Mouse (Mus musculus) retina, postnatal 1 day (tissue): ENCODE results near the gene Gm5134.
A peak's percentile ranks its signal among the peaks of the same experiment; 100 is the strongest.
"Not testable (repeated sequence)": the region's sequence is repeated elsewhere in the genome, so short reads cannot be mapped to it uniquely, and the experiment has no call there.

ENCODE experiments used
- DNase-seq: peaks from one replicate; pipeline ENCODE4 v3.0.0-alpha.2; 2012

Gm5134 gene

DNA sequence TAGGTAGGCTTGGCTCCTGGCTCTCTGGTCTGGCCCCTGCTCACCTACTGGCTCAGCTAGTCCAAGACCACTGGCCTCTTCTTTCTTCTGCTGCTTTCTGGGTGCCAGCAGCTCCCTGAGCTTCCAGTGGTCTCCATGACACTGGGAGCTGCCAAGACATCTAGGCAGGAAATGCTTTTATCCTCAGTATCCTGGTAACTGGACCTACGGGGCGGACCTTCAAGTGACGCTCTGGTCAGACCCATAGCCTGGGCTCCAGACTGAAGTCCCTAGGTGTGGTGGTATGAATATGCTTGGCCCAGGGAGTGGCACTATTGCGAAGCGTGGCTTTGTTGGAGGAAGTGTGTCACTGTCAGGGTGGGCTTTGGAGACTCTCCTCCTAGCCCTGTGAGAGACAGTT is 13.8 kb upstream of the Gm5134 start, which contains the start of gene Gm867:
TSS of gene Gm867 (minus strand) at position 153 of the 400 bp plus-strand sequence.
- DNase-seq, result no peak

DNA sequence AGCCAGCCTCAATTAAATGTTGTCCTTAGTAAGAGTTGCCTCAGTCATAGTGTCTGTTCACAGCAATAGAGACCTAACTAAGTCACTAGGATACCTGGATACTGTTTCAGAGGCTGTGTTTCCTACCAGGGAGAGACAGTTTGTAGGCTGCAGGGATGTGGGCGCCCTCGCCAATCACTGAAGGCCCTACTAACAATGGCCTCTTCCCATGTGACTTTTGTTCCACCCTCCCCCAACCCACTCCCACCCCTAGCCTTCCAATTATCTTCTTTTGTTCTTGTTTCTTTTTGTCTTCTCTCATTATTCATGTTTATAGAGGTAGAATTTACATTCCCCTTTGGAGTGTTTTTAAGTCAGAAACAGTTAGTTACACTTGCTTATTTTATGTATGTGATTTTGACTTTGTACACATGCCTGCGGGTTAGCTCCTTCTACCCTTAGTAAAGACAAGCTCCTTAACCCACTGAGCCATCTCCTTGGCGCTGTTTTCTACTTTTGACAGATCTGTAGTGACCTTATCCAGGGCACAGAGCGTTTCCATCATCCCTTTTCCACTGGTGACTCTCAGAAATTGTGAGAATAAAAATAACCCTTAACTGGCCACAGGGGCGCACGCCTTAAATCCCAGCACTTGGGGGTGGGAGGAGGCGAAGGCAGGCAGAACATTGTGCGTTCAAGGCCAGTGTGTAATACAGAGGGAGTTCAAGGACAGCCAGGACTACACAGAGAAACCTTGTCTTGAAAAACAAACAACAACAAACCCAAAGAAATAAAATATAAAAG is 13.1 kb upstream of the Gm5134 start:
- peak; percentile 74 for DNase-seq

DNA sequence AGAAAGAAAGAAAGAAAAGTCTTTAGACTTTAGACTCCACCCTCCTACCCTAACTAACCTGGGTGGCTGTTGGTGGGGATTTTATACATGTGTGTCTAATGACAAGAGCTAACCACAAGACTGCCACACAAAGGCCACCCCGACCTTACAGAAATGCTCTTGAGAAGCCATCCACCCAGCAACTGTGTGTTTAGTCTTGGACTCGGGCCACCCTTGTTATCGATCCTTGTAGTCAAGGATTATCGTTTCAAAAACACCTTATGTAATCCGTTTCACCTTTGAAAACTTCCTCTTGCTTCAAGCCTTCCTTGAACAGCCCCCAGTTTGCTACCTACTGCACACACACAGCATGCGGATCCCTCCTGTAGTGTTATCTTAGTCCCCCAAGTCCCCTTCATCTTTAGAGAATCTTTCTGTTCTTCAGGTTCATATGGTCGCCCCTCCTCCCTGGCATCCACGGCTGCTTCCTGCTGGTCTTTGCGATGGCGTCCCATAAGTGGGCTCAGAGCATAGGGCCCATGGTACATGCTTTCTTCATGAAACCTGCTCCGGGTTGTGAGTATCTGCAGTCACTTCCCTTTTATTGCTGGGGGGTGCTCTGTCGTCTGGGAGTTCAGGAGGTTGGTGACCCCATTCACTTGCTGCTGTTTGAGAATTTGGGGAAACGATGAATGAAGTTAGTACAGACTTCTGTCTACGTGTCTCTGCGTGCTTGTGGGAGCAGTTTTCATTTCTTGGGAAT is 11.4 kb upstream of the Gm5134 start, which contains the start of gene Vpreb3:
TSS of gene Vpreb3 (plus strand) at position 322 of the 742 bp plus-strand sequence.
- no peak for DNase-seq

DNA sequence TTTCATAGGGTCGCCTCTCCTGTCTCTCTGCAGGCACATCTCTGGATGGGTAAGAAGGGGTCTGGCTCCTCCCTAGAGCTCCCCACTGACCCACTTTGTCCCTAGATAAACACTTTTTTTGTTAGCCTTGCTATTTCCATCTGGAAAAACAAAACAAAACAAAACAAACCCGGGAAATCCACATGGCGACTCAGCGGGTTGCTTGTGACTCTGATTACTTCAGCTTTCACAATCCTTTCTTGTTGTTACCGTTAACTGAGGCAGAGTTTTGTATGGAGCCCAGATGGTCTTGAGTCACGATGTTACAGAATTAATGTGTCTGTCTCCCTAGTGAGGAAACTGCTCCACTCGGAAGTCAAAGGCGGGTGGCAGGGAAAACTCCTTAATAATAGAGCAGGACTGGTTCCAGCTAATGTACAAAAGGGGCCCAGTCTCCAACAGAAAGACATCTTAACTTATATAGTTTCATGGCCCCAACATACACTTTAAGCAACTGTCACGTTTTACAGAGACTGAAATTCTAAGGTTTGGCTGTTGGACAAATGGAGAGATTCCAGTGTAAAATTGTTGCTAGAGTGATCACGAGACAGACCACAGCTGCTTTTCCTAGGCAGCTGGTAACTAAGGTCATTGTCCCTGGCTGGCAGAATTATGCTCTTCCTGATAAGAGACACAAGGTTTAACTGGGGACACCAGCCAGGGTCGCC is 10.1 kb upstream of the Gm5134 start:
- DNase-seq, result peak; percentile 55

DNA sequence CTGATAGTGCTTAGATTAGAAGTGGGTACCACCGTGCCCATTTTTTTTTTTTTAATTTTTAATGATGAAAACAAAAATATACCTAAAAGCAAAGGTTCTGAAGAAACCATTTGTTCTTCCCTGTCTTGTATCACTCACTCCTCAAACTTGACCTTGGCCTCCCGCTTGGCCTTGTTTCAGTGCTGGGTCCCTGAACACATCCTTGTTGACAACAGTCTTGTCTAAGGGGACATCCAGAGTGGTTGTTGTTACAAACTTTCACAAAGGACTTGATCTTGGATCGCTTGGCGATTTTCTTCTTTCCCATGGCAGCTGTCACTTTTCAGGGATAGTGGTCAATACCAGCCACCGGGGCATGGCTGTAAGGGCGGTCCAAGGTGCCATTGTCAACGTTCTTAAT is 9.1 kb upstream of the Gm5134 start:
- DNase-seq, result no peak

DNA sequence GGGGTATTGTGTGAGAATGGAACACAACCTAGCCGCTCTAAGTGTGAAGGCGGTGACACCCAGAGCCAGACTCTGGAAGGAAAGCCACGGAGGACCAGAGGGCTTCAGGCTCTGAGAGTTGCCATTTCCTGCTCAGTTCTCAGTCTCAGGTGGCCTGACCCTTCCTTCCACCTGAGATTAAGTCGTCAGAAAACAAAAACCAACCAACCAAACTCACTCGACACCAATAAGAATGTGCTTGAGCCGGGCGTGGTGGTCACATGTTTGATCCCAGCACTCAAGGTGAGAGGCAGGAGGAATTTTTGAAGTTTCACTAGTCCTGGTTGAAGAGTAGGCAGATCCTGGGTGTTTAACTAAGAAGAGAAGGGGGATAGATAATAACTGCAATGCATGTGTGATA is 8.4 kb upstream of the Gm5134 start:
- no peak for DNase-seq

DNA sequence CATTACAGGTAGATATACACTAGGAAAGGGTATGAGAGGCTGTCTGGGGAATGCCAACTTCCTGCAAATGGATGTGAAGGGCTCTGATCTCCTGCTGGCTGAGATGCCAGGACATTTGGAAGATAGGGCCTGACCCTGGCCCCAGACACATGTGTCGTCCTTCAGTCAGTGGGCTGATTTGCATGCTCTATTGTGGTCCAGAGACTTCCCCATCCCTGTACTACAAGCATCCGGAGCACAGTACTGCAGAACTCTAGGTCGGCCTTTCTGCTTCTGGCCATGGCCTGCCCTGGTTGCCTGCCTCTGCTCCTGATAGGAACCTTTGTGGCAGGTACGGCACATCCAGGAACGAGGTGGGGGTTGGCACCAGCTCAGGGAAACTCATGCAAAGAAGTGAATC is 6.2 kb upstream of the Gm5134 start:
- no peak for DNase-seq

DNA sequence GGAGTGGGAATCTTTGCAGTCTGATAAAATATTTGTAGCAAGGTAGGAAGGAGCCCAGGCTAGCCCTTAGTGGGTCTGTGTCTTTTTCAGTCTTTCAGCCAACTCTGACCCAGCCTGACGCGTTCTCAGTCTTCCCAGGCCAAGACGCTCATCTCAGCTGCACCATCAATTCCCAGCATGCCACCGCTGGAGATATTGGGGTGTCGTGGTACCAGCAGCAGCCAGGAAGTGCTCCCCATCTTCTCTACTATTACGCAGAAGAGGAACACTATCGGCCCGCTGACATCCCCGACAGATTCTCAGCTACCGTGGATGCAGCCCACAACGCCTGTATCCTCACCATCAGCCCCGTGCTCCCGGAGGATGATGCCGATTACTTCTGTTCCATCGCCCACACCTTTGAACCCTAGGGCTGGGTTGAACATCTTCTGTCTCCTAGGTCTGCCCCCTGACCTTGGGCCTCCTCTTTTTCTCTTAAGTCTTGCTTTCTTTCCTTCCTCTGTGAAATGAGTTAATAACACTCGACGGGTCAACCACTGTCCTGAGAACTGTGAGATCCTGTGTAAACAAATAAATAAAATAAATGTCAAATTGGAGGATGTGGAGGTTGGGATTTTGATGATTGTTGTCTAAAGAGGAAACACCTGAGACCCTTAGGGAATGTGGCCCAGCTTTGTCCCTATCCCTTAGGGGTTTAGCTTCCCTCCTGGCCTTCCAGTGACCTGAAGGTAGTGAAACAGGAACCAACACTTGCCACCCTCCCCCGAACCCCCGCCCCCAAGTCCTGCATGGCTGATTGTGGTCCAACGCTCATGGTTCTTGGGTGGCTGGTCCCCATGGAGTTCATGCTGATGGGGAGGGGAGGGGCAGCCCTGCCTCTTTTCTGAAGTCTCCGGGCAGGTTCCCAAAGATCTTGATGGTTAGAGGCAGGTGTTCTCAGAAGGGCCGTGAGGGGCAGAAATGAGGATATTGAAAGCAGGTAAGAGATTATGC is 5.0 kb upstream of the Gm5134 start:
- DNase-seq, result no peak

DNA sequence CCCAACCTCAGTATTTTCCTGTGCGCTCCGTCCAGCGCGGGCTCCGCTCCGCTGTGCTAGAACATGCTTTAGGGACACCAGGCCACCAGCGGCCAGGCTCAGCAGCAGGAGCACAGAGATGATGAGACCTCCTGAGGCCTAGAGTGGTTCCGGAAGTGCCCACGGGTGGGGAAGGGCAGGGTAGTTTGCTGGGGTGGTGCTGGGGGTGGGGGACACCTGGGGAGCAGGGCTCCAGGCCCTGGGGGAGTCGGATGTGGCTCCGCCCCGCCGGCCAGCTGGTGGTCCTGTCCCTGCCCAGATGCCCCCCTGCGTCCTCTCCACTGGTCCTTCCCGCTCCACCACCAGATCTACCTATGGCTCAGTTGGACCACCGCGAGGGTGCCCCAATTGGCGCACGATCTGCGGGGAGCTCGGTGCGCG is 3.5 kb upstream of the Gm5134 start:
- DNase-seq, result peak; percentile 82

DNA sequence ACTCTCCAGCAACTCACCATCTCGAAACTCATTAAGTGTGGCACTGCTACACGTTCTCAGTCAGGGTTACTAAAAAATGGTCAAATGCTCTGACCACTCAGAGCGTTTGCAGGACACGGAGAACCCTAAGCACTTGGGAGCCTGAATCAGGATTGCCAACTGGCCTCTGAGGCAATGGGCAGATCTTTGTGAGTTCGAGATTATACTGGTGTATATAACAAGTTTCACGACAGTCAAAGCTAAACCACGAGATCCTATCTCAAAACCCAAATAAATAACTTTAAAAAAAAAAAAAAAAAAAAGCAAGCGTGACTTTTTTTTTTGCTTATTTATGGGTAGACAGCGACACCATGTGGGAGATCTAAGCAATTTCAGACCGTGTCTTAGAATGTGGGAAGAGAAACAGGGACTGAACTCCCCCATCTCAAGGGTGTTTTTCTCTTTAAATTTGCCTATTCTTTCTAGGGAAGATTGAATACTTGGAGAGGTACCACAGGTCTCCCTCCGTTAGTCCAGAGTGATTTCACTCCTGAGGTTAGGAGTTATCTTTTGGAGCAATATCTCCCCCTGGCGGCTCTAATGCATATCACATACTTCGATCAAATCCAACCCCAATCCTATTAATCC is 2.8 kb upstream of the Gm5134 start:
- peak; percentile 75 for DNase-seq

DNA sequence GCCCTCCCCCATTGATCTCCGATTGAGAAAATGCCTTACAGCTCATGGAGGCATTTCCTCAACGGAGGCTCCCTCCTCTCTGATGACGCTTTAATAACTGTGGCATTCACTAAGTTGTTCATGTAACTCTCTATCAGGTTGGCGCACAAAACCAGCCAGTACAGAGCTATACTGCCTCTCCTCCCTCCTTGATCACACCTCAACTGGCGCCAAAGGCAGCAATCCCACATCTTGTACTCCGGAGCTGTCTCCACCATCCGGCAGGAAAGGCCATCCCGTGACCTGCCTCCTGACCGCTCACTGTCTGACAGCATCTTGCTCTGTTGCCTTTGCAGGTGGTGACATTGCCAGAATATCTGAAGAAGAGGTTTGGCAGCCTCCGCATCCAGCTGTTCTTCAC is 19.5 kb downstream of the Gm5134 start:
- DNase-seq, result no peak

DNA sequence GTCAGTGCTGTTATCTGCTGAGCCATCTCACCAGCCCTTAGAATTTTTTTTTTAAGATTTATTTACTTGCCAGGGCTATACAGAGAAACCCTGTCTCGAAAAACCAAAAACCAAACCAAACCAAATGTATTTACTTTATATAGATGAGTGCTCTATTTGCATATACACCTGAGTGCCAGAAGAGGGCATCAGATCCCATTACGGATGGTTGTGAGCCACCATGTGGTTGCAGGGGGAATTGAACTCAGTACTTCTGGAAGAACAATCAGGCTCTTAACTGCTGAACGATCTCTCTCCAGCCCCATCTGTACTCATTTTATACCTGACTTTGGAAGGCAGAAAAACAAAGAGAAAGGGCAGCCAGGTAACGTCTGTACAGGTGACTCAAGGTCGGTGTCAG is 20.9 kb downstream of the Gm5134 start:
- peak; percentile 27 for DNase-seq

DNA sequence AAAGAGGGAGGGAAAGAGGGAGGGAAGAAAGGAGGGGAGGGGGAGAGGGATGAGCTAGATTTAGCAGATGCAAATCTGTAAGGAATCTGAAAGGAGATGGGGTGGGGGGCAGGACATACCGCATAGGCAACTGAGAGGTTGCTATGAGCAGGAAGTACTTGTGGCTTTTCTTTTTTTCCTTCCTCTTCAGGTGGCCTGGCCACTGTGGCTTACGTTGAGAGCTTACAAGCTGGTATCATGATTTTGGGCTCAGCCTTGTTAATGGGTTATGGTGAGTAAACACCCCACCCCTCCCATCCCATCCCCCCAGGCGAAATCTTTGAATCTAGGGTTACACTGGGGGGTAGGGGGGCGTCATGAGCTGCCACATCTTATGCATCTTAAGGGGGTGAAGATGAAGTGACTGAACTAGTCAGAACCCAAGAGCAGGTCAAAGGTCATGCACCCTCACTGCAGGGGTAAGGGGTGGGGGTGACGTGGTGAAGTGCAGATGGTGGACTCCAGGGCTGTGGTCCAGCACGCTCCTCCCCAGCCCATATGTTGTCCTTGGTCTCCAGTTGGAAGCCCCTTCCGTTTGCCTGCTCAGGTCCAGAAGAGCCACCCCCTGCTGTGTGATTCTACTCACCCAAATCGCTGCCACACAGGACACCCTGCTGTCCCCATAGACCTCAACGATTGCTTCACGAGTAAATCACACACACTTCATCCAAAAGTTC is 24.0 kb downstream of the Gm5134 start:
- DNase-seq, result no peak

DNA sequence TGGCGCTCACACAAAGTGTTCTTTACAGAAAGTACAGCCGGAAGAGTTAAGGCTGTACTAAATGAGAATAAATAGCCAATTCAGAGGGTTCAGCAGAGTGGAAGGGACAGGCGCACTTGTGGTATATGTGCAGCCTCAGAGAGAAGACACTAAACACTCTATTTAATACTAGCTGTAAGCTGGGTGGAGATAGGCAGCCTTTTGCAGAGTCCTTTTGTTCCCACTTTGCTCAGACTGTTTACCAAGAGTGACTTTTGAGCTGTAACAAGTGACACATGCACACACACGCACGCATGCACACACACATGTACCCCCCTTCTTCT is 24.5 kb downstream of the Gm5134 start:
- DNase-seq, result no peak

DNA sequence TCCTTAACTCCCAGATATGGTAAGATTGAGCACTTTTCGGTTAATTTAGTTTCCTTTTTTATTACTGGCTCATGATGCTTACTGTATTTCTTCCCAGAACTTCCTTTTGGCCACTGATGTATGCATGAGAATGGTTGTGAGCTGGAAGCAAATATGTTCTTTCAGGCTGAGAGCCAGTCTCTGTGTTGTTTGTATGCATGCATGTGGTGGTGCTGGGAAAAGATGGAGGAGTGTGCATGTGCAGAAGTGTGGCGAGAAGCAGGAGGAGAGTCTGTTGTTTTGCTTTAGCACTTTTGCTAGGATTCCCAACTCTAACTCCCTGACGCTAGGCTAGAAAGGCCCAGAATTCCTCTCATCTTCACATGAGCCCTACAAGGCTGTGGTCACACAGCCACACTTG is 25.1 kb downstream of the Gm5134 start:
- DNase-seq, result no peak

DNA sequence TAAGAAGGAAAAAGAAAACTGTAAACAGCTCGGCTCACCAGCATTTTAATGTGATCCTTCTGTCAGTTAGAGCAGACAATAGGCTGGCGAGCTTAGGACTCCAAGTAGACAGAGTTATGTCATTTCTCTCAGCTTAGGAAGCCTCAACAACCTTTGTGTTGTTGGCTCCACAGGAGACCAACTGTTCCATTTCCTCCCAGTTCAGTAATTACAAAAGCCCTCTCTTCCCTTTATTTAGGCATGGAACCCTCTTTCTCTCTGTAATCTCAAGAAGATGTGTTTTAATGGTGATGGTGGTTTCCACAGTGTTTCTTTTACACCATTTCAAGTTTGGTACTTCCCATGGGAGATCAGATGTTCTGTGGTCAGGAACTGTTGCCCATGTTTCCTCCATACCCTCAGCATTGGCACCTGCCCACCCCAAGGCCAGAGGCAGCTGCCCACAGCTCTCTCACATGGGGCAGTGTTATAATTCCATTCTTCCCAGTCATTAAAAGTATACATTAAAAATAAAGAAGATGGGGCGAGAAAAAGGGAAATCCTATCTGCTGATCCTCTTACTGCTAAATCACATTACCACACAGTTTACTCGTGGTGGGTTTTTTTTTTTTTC is 36.2 kb downstream of the Gm5134 start:
- DNase-seq, result no peak

DNA sequence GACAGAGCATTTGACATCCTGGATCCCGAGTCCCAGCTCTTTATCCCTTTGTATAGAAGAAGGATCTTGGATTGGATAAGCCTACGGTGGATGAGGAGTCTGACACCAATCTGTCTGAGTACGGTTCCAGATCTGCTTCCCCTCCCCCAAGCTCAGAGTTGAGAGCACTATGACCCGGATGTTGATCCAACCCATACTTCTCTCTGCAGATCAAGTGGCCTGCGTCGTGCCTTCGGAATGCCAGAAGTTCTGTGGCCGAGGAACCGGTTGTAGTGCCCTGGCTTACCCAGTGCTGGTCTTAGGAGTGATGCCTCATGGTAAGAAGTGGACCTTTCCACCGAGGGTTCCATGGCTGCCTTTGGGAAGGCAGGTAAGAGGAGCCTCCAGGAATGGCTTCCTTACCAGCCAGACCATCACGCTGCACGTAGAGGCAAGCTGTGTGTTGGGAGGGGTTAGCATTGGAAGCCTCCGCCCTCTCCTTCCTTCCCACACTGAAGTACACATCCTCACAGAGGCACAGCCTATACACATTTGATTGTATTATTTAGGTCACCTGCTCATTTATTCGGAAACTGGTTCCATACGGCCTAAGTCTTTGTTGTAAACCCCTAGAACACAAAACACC is 39.4 kb downstream of the Gm5134 start:
- DNase-seq, result no peak

DNA sequence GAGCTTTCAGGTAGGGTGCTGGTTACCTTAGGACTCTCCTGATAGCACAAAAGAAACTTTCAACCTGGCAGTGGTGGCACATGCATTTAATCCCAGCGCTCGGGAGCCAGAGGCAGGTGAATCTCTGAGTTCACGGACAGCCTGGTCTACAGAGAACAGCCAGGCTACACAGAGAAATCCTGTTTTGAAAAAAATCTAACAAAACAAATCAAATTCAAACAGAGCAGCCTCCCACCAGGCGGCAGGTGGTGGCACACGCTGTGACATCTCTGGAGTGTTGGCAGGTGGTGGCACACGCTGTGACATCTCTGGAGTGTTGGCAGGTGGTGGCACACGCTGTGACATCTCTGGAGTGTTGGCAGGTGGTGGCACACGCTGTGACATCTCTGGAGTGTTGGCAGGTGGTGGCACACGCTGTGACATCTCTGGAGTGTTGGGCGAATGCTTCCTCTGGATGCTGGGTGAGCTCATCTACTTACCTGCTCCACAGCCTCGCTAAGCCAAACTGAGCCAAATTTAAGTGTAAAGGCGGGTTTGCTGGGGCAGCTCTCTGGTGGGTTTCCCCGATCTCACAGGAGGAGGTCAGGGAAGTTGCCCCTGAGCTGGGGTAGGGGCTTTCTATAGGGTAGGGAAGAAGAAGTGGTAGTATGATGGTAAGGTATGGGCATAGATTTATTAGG is 40.4 kb downstream of the Gm5134 start:
- DNase-seq, result not testable (repeated sequence)

DNA sequence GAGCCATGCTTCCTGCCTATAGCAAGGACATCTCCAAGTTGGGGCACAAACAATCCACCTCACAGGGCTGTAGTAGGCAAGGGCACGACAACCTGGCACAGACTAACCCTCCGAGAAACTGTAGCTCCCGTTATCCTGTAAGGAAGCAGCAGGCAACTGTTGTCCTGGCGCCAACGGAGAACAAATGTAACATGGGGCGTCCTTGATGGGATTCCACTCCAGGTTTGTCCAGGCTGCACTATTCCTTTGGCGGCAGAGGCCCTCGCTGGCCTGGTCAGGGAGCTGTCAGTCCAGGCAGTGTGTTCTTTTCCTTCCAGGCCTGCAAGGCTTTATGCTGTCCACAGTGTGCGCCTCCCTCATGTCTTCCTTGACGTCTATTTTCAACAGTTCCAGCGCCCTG is 41.1 kb downstream of the Gm5134 start:
- DNase-seq, result no peak

DNA sequence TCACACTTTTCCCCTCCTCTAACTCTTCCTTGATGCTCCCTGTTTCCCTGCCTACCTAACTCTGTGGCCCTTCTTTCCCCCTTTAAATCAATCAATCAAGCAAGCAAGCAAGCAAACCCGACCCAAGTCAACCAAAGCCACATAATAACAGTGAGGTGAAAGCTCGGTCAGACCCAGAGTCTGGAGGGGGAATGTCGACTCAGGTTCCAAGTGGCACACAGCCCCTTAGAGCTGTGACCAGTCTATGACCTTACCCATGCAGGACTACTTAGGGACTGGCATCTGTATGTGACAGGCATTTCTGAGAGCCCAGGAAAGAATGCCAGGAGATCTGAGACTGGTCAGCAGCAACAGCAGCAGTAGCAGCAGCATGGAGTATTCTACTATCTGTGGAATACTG is 42.0 kb downstream of the Gm5134 start:
- no peak for DNase-seq
